Mouse (Mus musculus) erythroblast, embryonic 14.5 days (primary cell): ENCODE measurements around the gene Mettl8.

Experiments
- GATA1 ChIP-seq: IDR thresholded peaks from 2 replicates; pipeline ENCODE4 v1.6.1; 2012; ENCODE audit warnings: low read length, inconsistent platforms, mixed read lengths
- TAL1 ChIP-seq: IDR thresholded peaks from 3 replicates; pipeline ENCODE4 v1.6.1; 2012; ENCODE audit warnings: low read length, inconsistent platforms, mixed read lengths

- TF ChIP-seq TAL1 (no peak), GATA1 (no peak)
These were observed 47.4 kb upstream of the Mettl8 start for GRCm38 (mm10) chr2:71102621-71103291.
